8 mouse cellular contexts compared by ENCODE assay signal in genomic region chr14:118816503-118816902, GRCm38 (mm10). TPM values are rescaled to one million over a fixed set of nuclear protein-coding genes. Genes with fewer than 3 reads are reported as not detected.
DNase-seq lines count a peak whose midpoint lies in the region; ATAC-seq and TF ChIP-seq lines count a peak whose summit lies in the region.

No protein-coding gene starts in this region.

- 0 out of 2 replicates have a peak, but pooled peaks have one; percentile 41 for ATAC-seq in midbrain, embryonic 11.5 days (ENCODE audit: low FRiP score)
- no peak for ATAC-seq in midbrain, embryonic 16.5 days
- ATAC-seq in kidney, embryonic 16.5 days (ENCODE audit: low FRiP score, low TSS enrichment), result peak; percentile 29; the same call in 1 of the 2 replicates

- H3K36me3 ChIP-seq in midbrain, embryonic 11.5 days (ENCODE audit: control insufficient read depth, insufficient read depth, low read length), result no peaks in the 10 kb centered on the region
- H3K36me3 ChIP-seq in midbrain, embryonic 16.5 days (ENCODE audit: control insufficient read depth, insufficient read depth, low read length), result no peaks in the 10 kb centered on the region
- H3K36me3 ChIP-seq in kidney, embryonic 16.5 days (ENCODE audit: insufficient read depth, low read length), result no peaks in the 10 kb centered on the region
- no peaks in the 10 kb centered on the region for H3K36me3 ChIP-seq in splenic B cell, adult 2 months (ENCODE audit: control insufficient read depth, insufficient read depth, low read length, poor library complexity, severe bottlenecking)

- H3K4me1 ChIP-seq in midbrain, embryonic 11.5 days (ENCODE audit: control insufficient read depth, insufficient read depth, low read length), result no peaks in the 10 kb centered on the region; the same call in 1 of the 2 replicates
- no peaks in the 10 kb centered on the region for H3K4me1 ChIP-seq in midbrain, embryonic 16.5 days (ENCODE audit: control insufficient read depth, insufficient read depth, low read length)
- no peaks in the 10 kb centered on the region for H3K4me1 ChIP-seq in cortical plate, adult 2 months (ENCODE audit: control insufficient read depth, insufficient read depth, low read length)
- no peaks in the 10 kb centered on the region for H3K4me1 ChIP-seq in kidney, embryonic 16.5 days (ENCODE audit: insufficient read depth, low read length)
- H3K4me1 ChIP-seq in lung, adult 2 months (ENCODE audit: control insufficient read depth, insufficient read depth, low read length), result no peaks in the 10 kb centered on the region

- H3K9ac ChIP-seq in midbrain, embryonic 11.5 days (ENCODE audit: low read length), result no peak overlapping the region
- H3K9ac ChIP-seq in midbrain, embryonic 16.5 days (ENCODE audit: low read depth, low read length), result no peak overlapping the region
- no peak overlapping the region for H3K9ac ChIP-seq in kidney, embryonic 16.5 days (replicated peaks; ENCODE audit: low read length)

- DNase-seq in adrenal gland, adult 2 months, result peak; percentile 24
- DNase-seq in adrenal gland, postnatal 25 days, result no peak
- DNase-seq in midbrain, embryonic 11.5 days (ENCODE audit: low spot score, missing footprints), result peak; percentile 98
- no peak for DNase-seq in lung, adult 2 months
- peak; percentile 78 for DNase-seq in splenic B cell, adult 2 months (ENCODE audit: low read depth, low spot score)

- no peak for TF ChIP-seq POLR2A in cortical plate, adult 2 months (IDR thresholded peaks at IDR 0.05; ENCODE audit: extremely low read depth, insufficient read depth, low read length)
- no peak for TF ChIP-seq POLR2A in lung, adult 2 months (IDR thresholded peaks at IDR 0.05; ENCODE audit: borderline replicate concordance, extremely low read depth, low read depth, low read length)

- H3K4me2 ChIP-seq in midbrain, embryonic 11.5 days, result no peak overlapping the region
- no peak overlapping the region for H3K4me2 ChIP-seq in midbrain, embryonic 16.5 days (ENCODE audit: low read length)
- no peak overlapping the region for H3K4me2 ChIP-seq in kidney, embryonic 16.5 days (replicated peaks; ENCODE audit: low read depth, low read length)

- peak; percentile 56 for TF ChIP-seq CTCF in cortical plate, adult 2 months (IDR thresholded peaks at IDR 0.05; ENCODE audit: extremely low read depth, insufficient read depth, low read length)
- TF ChIP-seq CTCF in lung, adult 2 months (IDR thresholded peaks at IDR 0.05; ENCODE audit: insufficient read depth, low read length), result peak; percentile 24; the same call in 1 of the 2 replicates

- H3K27me3 ChIP-seq in midbrain, embryonic 11.5 days (ENCODE audit: control insufficient read depth, insufficient read depth, low read length), result no peaks in the 10 kb centered on the region
- no peaks in the 10 kb centered on the region for H3K27me3 ChIP-seq in midbrain, embryonic 16.5 days (ENCODE audit: control insufficient read depth, insufficient read depth, low read depth, low read length)
- H3K27me3 ChIP-seq in kidney, embryonic 16.5 days (ENCODE audit: insufficient read depth, low read length), result no peaks in the 10 kb centered on the region
- no peaks in the 10 kb centered on the region for H3K27me3 ChIP-seq in splenic B cell, adult 2 months (ENCODE audit: control insufficient read depth, insufficient read depth, low read length, poor library complexity, severe bottlenecking)

- WGBS in midbrain, embryonic 11.5 days, result 20% methylated on average over 4 of the region's 4 CpGs
- 10% methylated on average over 4 of the region's 4 CpGs for WGBS in midbrain, embryonic 16.5 days
- WGBS in kidney, embryonic 16.5 days, result 21% methylated on average over 4 of the region's 4 CpGs
- WGBS in lung, adult 2 months, result 13% methylated on average over 4 of the region's 4 CpGs

- no peak overlapping the region for H3K27ac ChIP-seq in midbrain, embryonic 11.5 days (ENCODE audit: low read depth, low read length)
- no peak overlapping the region for H3K27ac ChIP-seq in midbrain, embryonic 16.5 days (ENCODE audit: low read length)
- H3K27ac ChIP-seq in cortical plate, adult 2 months (ENCODE audit: insufficient read depth, low read length), result no peak overlapping the region
- no peak overlapping the region for H3K27ac ChIP-seq in kidney, embryonic 16.5 days (ENCODE audit: low read length)

- no peaks in the 10 kb centered on the region for H3K9me3 ChIP-seq in midbrain, embryonic 11.5 days (ENCODE audit: control insufficient read depth, low read length)
- H3K9me3 ChIP-seq in midbrain, embryonic 16.5 days (replicated peaks; ENCODE audit: control insufficient read depth, low read length, poor library complexity, severe bottlenecking), result no peaks in the 10 kb centered on the region
- no peaks in the 10 kb centered on the region for H3K9me3 ChIP-seq in kidney, embryonic 16.5 days (ENCODE audit: low read length)

- no peak overlapping the region for H3K4me3 ChIP-seq in midbrain, embryonic 11.5 days (ENCODE audit: low read depth, low read length)
- H3K4me3 ChIP-seq in midbrain, embryonic 16.5 days (ENCODE audit: low read depth, low read length), result no peak overlapping the region
- H3K4me3 ChIP-seq in cortical plate, adult 2 months (ENCODE audit: insufficient read depth, low read length), result no peak overlapping the region
- H3K4me3 ChIP-seq in kidney, embryonic 16.5 days (ENCODE audit: low read length), result no peak overlapping the region
- H3K4me3 ChIP-seq in lung, adult 2 months (replicated peaks; ENCODE audit: extremely low read depth, low read depth, low read length), result no peak overlapping the region

RNA-seq across cellular contexts. Expression of gene Cldn10, which starts 28.8 kb away (rescaled TPM):
- 1 to 10 TPM; 1.1 to 1.3 TPM for total RNA-seq in adrenal gland, adult 2 months (2021)
- polyA plus RNA-seq in adrenal gland, adult 2 months (2012; rRNA removed), result 0.56 and 0.65 TPM in 2 replicates
- 0.15 TPM in 1 of 2 replicates, not detected in the other for total RNA-seq in adrenal gland, postnatal 25 days (2021)
- polyA plus RNA-seq in midbrain, embryonic 11.5 days (2014; fragmentation: Nextera tagmentation; extraction: Ambion mirVana), result 0.66 and 0.86 TPM in 2 replicates
- 1.5 and 7.2 TPM in 2 replicates for polyA plus RNA-seq in midbrain, embryonic 16.5 days (2015; fragmentation: Nextera tagmentation; extraction: Ambion mirVana)
- 34.9 and 36.4 TPM in 2 replicates for polyA plus RNA-seq in cortical plate, adult 2 months (2012; rRNA removed)
- polyA plus RNA-seq in kidney, embryonic 16.5 days (2015; fragmentation: Nextera tagmentation; extraction: Ambion mirVana), result 41.3 and 49.3 TPM in 2 replicates
- polyA plus RNA-seq in lung, adult 2 months (2012; rRNA removed), result 10.9 and 11.8 TPM in 2 replicates

Comparison
In these comparisons a context has a peak if more than half of its experiments do, and no peak if none do; other contexts are left out.
1. DNase-seq: peak in adrenal gland, adult 2 months (single experiment), midbrain, embryonic 11.5 days (single experiment) and splenic B cell, adult 2 months (single experiment); none in adrenal gland, postnatal 25 days (single experiment) and lung, adult 2 months (single experiment).